Mouse (Mus musculus): ENCODE data around the gene Ctnnbl1. TPM values are rescaled to one million over a fixed set of nuclear protein-coding genes. Genes with fewer than 3 reads are reported as not detected.

The Ctnnbl1 gene
- polyA plus RNA-seq, 1 experiment = 27.0 TPM

- DNase-seq = no peak
- WGBS = 49% methylated on average over 11 of the region's 11 CpGs
Measured at GRCm38 (mm10) chr2:157935444-157936171, 198.4 kb downstream of the Ctnnbl1 start.

DNA sequence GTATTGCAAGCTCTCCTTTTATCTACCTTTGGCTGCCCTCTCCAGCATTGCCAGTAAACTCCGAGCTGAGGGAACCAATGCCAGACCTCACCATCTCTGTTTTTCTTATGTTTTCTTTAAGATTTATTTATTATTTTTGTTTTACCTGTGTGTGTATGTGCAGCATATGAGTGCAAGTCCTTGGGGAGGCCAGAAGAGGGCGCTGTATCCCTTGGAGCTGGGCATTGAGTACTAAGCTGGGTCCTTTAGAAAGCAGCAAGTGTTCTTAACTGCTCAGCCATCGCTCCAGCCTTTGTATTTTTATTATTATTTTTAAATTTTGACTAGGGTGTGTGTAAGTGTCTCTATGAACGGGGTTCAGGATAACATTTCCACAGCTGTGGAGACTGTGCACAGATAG is 199.5 kb downstream of the Ctnnbl1 start:
- DNase-seq = no peak
- H3K4me3 ChIP-seq (replicated peaks; ENCODE audit: extremely low read depth, low read depth, low read length) = no peak overlapping the region
- 78% methylated on average over 4 of the region's 4 CpGs for WGBS
- TF ChIP-seq CTCF (IDR thresholded peaks at IDR 0.05; ENCODE audit: insufficient read depth, low read length) (no peak), POLR2A (IDR thresholded peaks at IDR 0.05; ENCODE audit: borderline replicate concordance, extremely low read depth, low read depth, low read length) (no peak)
- H3K4me1 ChIP-seq (ENCODE audit: control insufficient read depth, insufficient read depth, low read length) = no peaks in the 10 kb centered on the region

More at GRCm38 (mm10) chr2:157935444-157936171, 198.4 kb downstream of the Ctnnbl1 start:
- H3K4me3 ChIP-seq (replicated peaks; ENCODE audit: extremely low read depth, low read depth, low read length) = no peak overlapping the region
- H3K4me1 ChIP-seq (ENCODE audit: control insufficient read depth, insufficient read depth, low read length) = no peaks in the 10 kb centered on the region
- TF ChIP-seq CTCF (IDR thresholded peaks at IDR 0.05; ENCODE audit: insufficient read depth, low read length) = no peak
- no peak for TF ChIP-seq POLR2A (IDR thresholded peaks at IDR 0.05; ENCODE audit: borderline replicate concordance, extremely low read depth, low read depth, low read length)

GRCm38 (mm10) chr2:157940586-157941185 is 203.5 kb downstream of the Ctnnbl1 start:
- Histone ChIP-seq H3K4me1 (ENCODE audit: control insufficient read depth, insufficient read depth, low read length) (no peaks in the 10 kb centered on the region), H3K4me3 (replicated peaks; ENCODE audit: extremely low read depth, low read depth, low read length) (no peak overlapping the region)
- no peak for DNase-seq
- no peak for TF ChIP-seq CTCF (IDR thresholded peaks at IDR 0.05; ENCODE audit: insufficient read depth, low read length)
- no peak for TF ChIP-seq POLR2A (IDR thresholded peaks at IDR 0.05; ENCODE audit: borderline replicate concordance, extremely low read depth, low read depth, low read length)
- WGBS = 8% methylated on average over 18 of the region's 18 CpGs

Other genes starting within 250 kb of the Ctnnbl1 start
- 25.3 and 56.8 TPM in 2 replicates for gene Nnat, start 177.3 kb upstream of the Ctnnbl1 start, polyA plus RNA-seq (2012; rRNA removed)
- gene Blcap, start 166.1 kb upstream of the Ctnnbl1 start, polyA plus RNA-seq (2012; rRNA removed) = 41.3 and 49.3 TPM in 2 replicates
- not detected in 2 replicates for gene Vstm2l, start 177.3 kb downstream of the Ctnnbl1 start, polyA plus RNA-seq (2012; rRNA removed)

All from lung, adult 2 months (tissue).